Comparison of ENCODE assay signal across 9 mouse cellular contexts in the genomic region with DNA sequence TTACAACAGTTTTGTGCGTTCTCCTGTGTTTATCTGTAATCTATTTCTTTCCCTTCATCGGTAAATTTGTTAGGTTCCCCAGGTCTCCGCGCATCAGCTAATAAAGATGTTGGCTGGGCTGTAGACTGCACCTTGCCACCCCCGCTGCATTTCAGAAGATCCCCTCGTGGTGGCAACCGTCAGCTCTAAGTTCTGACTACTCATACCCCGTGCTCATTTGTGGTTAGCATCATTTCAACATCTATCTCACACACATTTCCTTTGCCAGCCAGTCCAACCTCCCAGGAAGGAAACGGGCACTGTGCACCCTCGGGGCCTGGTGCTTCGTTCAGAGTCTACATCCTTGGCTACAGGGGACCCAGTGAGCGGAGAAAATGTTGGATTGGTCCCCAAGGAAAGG. TPM values are rescaled to one million over a fixed set of nuclear protein-coding genes. Genes with fewer than 3 reads are reported as not detected.
DNase-seq lines count a peak whose midpoint lies in the region; ATAC-seq lines count a peak whose summit lies in the region.
"Had no signal": no experiment of that assay in that cellular context is flagged by ENCODE, and none has a peak within 500 bp of the region (broad histone marks: within the 10 kb centered on the region; RNA-seq: fewer than 3 reads in every experiment).

No protein-coding gene starts in this region.

- no peaks in the 10 kb centered on the region for H3K27me3 ChIP-seq in forebrain, embryonic 15.5 days

- WGBS in forebrain, embryonic 15.5 days: 74% methylated on average over 12 of the region's 12 CpGs

- no peak overlapping the region for H3K4me2 ChIP-seq in forebrain, embryonic 15.5 days (replicated peaks)

- H3K9ac ChIP-seq in forebrain, embryonic 15.5 days (replicated peaks): no peak overlapping the region

- no peak overlapping the region for H3K27ac ChIP-seq in forebrain, embryonic 15.5 days (replicated peaks)

- no peaks in the 10 kb centered on the region for H3K36me3 ChIP-seq in forebrain, embryonic 15.5 days

- H3K9me3 ChIP-seq in forebrain, embryonic 15.5 days: no peaks in the 10 kb centered on the region

- H3K4me1 ChIP-seq in forebrain, embryonic 15.5 days: peaks cover 27% of the 10 kb centered on the region

- H3K4me3 ChIP-seq in forebrain, embryonic 15.5 days: no peak overlapping the region

- peak; percentile 66 for ATAC-seq in megakaryocyte-erythroid progenitor cell, adult 5-6 weeks (replicated peaks; ENCODE audit: low FRiP score, low TSS enrichment, poor library complexity, severe bottlenecking)
- no peak for ATAC-seq in erythroid progenitor cell, adult 5-6 weeks (replicated peaks; ENCODE audit: low FRiP score, poor library complexity, severe bottlenecking)
- no peak for ATAC-seq in forebrain, embryonic 15.5 days (replicated peaks)

- DNase-seq in cerebellum, postnatal 10 days: peak; percentile 57 to 63
- DNase-seq in cerebellum, postnatal 4 days (ENCODE audit: low spot score in 2 of 2): no peak
- peak; percentile 51 for DNase-seq in right cerebral cortex, adult 18-20 months
- no peak for DNase-seq in right cerebral cortex, adult 2 months (ENCODE audit: low spot score in 2 of 2)
- DNase-seq in thymus, postnatal 25 days: peak; percentile 77
- DNase-seq: cerebellum, adult 18-20 months had no signal

RNA-seq across cellular contexts. Expression of gene Stum, which starts 51.5 kb away (rescaled TPM):
- total RNA-seq in megakaryocyte-erythroid progenitor cell, adult 5-6 weeks (2014; fragmentation: Nextera tagmentation): not detected in 2 replicates
- not detected in 2 replicates for total RNA-seq in megakaryocyte-erythroid progenitor cell, adult 5-6 weeks (2017)
- not detected in 2 replicates for total RNA-seq in erythroid progenitor cell, adult 5-6 weeks (2015; ENCODE audit: low replicate concordance)
- total RNA-seq in erythroid progenitor cell, adult 5-6 weeks (2017; ENCODE audit: low replicate concordance): not detected in 2 replicates
- 4.1 and 4.2 TPM in 2 replicates for polyA plus RNA-seq in forebrain, embryonic 15.5 days (2015; fragmentation: Nextera tagmentation; extraction: Ambion mirVana)

Comparison
In these comparisons a context has a peak if more than half of its experiments do, and no peak if none do; other contexts are left out.
1. DNase-seq: peak in cerebellum, postnatal 10 days (2 of 2), right cerebral cortex, adult 18-20 months (single experiment) and thymus, postnatal 25 days (single experiment); none in cerebellum, postnatal 4 days (0 of 2) and right cerebral cortex, adult 2 months (0 of 2).